Mouse (Mus musculus) thymus, adult 2 months (tissue): Measurements from ENCODE around the gene Entpd7. TPM values are rescaled to one million over a fixed set of nuclear protein-coding genes. Genes with fewer than 3 reads are reported as not detected.

Experiments
- DNase-seq: peaks from one replicate; pipeline ENCODE4 v3.0.0; 2021
- H3K27ac ChIP-seq: fragments of 200-500 bp; 2 replicates; pipeline ENCODE4 v1.5.1; 2012; ENCODE audit warnings: low read length, control low read depth; ENCODE audit not compliant: control insufficient read depth, insufficient read depth
- H3K27me3 ChIP-seq: fragments of 200-500 bp; 2 replicates; pipeline ENCODE4 v1.6.1; 2012; ENCODE audit warnings: mild to moderate bottlenecking, low read length, moderate library complexity, mixed read lengths; ENCODE audit not compliant: control insufficient read depth, insufficient read depth
- H3K36me3 ChIP-seq: fragments of 200-500 bp; 2 replicates; pipeline ENCODE4 v1.6.1; 2012; ENCODE audit warnings: mild to moderate bottlenecking, low read length, moderate library complexity; ENCODE audit not compliant: control insufficient read depth, insufficient read depth
- H3K4me1 ChIP-seq: fragments of 200-500 bp; replicated peaks from 2 replicates; pipeline ENCODE4 v1.6.1; 2012; ENCODE audit warnings: low read length; ENCODE audit not compliant: control insufficient read depth, insufficient read depth
- H3K4me3 ChIP-seq: fragments of 200-500 bp; 2 replicates; pipeline ENCODE4 v1.5.1; 2012; ENCODE audit warnings: mild to moderate bottlenecking, low read length, control low read depth, moderate library complexity; ENCODE audit not compliant: control insufficient read depth, insufficient read depth
- CTCF ChIP-seq: fragments of 200-500 bp; IDR thresholded peaks from 2 replicates; pipeline ENCODE4 v1.5.1; 2012; ENCODE audit warnings: mild to moderate bottlenecking, control low read depth, low read length, moderate library complexity, borderline replicate concordance; ENCODE audit not compliant: control insufficient read depth, poor library complexity, insufficient read depth; ENCODE audit errors: extremely low read depth
- POLR2A ChIP-seq: fragments of 200-500 bp; IDR thresholded peaks from 2 replicates; pipeline ENCODE4 v1.6.1; 2012; ENCODE audit warnings: mild to moderate bottlenecking, low read length, control low read depth, moderate library complexity; ENCODE audit not compliant: control insufficient read depth, poor library complexity, insufficient read depth; ENCODE audit errors: extremely low read depth
- WGBS: fragments of 180-500 bp; shearing (Covaris S2); methylation state at CpG from one replicate; pipeline ENCODE4 v1.1.7; 2018; 5-methylcytosine and 5-hydroxymethylcytosine counted together
- polyA plus RNA-seq: library from polyadenylated mRNA; depleted of rRNA; stranded (reverse); fragments of >200 nt; gene quantifications from 2 replicates; pipeline ENCODE4 v1.2.3, GENCODE M21; 2012; rRNA removed

Gene Entpd7
- polyA plus RNA-seq: 8.8 and 10.1 TPM in 2 replicates

DNA sequence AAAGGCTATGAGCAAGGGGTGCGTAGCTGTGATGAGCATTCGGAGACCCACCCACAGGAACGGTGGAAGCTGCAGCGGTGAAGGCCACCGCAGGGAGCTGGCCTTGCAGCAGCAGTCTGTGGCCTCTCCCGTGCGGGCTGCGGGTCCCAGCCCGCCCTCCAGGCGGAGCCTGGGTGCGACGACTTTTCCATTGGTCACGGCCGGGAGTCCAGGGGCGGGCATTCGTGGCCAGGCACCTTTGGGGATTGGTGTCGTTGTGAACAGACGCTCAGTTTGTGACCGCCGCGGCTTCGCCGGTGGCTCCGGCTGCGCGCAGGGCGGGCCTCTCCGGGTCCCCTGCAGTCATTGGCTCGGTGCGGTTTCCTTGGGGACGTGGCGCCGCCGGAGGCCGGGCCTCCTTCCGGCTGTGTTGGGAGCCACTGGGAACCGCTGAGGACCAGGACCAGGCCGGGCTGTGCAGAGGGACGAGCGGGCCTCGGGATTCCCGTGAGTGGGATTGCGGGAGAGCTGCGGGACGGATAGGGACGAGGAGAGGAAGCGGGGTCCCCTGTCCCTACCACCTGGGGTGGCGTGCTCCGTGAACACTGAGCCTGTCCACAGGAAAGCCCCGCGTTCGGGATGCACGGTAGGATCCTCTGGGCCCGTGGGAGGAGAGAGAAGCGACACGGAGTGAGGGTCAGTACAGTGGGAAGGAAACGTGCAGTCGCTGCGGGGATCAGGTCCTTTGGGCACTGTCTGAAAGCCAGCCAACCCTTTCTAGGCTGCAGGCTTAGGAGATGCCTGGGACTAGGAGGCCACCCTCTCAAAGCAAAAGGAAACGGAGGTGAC is at the start of gene Entpd7:
Gene Entpd7, plus strand, starts transcription at position 254 of the 828 bp plus-strand sequence.
- Histone ChIP-seq H3K4me3 (peak within 1 kb of the TSS; percentile 76), H3K27ac (no peak within 1 kb of the TSS), H3K36me3 (no peaks in the 10 kb centered on the region), H3K4me1 (peaks cover 2% of the 10 kb centered on the region; the same call in 1 of the 2 replicates), H3K27me3 (no peaks in the 10 kb centered on the region)
- peak; percentile 92 for DNase-seq
- TF ChIP-seq CTCF (peak; percentile 78), POLR2A (no peak; the same call in 1 of the 2 replicates)
- under 1% methylated on average over 60 of the region's 60 CpGs for WGBS

DNA sequence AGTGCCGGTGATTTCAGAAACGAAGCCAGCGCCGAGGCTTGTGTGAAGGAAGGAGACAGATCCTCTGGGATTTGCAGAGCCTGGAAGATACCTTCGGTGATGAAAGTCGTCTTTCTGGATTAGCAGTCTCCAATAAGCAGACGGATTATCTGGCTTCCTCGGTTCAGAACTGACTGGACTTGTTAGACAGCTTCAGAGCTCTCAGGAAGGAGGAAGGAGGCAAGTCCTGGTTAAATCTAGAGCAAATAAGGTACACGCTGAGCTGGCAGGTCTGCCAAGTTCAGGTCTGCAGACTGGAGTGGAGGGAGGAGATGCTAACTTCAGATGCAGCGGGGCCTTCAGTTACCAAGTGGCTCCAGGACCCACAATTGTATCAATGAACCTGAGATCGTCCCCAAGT is 47.6 kb upstream of the Entpd7 start:
- no peak overlapping the region for H3K27ac ChIP-seq
- H3K36me3 ChIP-seq: no peaks in the 10 kb centered on the region
- no peaks in the 10 kb centered on the region for H3K27me3 ChIP-seq
- DNase-seq: no peak
- WGBS: 88% methylated on average over 11 of the region's 11 CpGs
- no peak overlapping the region for H3K4me3 ChIP-seq
- TF ChIP-seq CTCF: no peak
- TF ChIP-seq POLR2A: no peak
- H3K4me1 ChIP-seq: peaks cover 10% of the 10 kb centered on the region; the same call in 1 of the 2 replicates

DNA sequence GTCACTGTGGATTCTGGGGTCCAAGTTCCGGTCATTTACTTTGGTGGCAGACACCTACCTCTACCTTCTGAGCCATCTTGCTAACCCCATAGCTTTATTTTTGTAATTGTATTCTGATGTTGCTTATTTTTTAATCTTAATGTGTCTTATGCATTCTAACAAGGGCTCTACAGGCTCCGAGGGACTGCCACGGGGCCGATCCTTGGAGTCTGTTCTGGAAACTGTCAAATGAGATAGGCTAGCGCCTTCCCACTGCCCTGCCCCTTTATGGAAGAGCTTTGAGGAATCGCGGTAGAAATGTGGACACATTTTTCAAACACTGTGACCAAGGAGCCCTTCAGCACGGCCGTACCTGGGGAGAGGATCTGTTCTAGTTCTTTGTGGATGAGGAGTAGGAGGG is 46.6 kb upstream of the Entpd7 start:
- H3K4me3 ChIP-seq: no peak overlapping the region
- no peak overlapping the region for H3K27ac ChIP-seq
- DNase-seq: no peak
- 96% methylated on average over 9 of the region's 9 CpGs for WGBS
- H3K36me3 ChIP-seq: no peaks in the 10 kb centered on the region
- no peak for TF ChIP-seq POLR2A
- H3K4me1 ChIP-seq: peaks cover 10% of the 10 kb centered on the region; the same call in 1 of the 2 replicates
- no peaks in the 10 kb centered on the region for H3K27me3 ChIP-seq

DNA sequence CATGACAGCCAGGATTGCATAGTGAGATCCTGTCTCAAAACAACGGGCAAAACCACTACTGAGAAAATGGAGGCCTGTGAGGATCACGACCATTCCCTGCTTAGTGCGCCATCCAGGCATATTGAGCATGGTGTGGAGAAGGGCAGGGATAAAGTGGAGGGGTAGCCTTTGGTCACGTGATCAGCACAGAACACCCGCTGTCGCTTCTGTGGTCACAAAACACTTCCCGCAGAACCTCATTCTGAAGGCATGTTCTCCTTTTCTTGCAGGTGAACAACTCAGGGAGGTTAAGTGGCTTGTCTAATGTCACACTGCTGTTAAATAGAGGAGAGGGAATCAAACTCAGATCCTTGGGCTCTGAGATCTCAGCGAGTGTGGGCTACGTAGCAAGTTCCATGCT is 44.0 kb upstream of the Entpd7 start:
- TF ChIP-seq POLR2A (no peak), CTCF (no peak)

DNA sequence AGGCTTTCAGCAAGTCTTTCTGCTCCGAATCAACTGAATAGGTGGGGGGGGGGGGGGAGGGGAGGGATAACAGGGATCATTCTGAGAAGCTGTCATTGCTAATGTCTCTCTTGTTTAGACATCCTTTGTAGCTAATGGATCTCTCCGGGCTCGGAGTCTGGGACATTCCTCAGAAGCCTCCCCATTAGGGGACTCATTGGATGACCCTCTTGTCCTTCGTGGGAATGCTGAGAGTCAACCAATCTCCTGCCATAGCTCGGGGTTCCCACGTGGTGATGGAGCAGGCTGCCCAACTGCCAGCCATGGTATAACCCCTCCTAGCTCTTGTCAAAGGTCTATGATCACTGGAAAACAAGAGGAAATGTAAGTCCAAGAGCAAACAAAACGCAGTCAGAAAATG is 42.6 kb upstream of the Entpd7 start:
- H3K4me1 ChIP-seq: peaks cover 10% of the 10 kb centered on the region; the same call in 1 of the 2 replicates
- no peak overlapping the region for H3K27ac ChIP-seq
- no peaks in the 10 kb centered on the region for H3K36me3 ChIP-seq
- TF ChIP-seq POLR2A (no peak), CTCF (no peak)
- no peaks in the 10 kb centered on the region for H3K27me3 ChIP-seq
- H3K4me3 ChIP-seq: no peak overlapping the region
- WGBS: 59% methylated on average over 7 of the region's 7 CpGs
- no peak for DNase-seq

More for the DNA sequence above, 44.0 kb upstream of the Entpd7 start:
- Histone ChIP-seq H3K36me3 (no peaks in the 10 kb centered on the region), H3K4me3 (no peak overlapping the region), H3K27me3 (no peaks in the 10 kb centered on the region), H3K4me1 (peaks cover 10% of the 10 kb centered on the region; the same call in 1 of the 2 replicates), H3K27ac (no peak overlapping the region)
- WGBS: 19% methylated on average over 9 of the region's 9 CpGs
- DNase-seq: no peak

DNA sequence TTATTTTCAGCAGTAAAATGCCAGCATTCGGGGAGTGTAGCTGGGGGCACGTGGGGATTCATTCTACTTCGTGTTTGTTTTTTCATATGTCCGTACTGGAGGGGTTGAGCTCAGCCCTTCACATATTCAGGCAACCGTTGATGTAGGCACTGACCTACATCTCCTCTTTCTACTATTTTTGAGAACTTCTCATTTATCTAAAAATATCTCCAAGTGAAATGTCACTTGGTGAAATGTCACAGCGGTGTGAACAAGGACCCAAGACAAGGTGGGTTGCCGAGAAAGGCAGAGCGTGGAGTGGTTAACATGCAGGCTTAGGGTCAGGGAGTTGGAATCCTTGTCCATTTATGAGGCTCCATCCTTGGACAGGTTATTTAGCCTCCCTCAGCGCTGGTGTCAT is 42.2 kb upstream of the Entpd7 start:
- TF ChIP-seq POLR2A: no peak
- TF ChIP-seq CTCF: no peak
- H3K27ac ChIP-seq: no peak overlapping the region

More for the DNA sequence above, 42.2 kb upstream of the Entpd7 start:
- 50% methylated on average over 9 of the region's 9 CpGs for WGBS
- Histone ChIP-seq H3K27me3 (no peaks in the 10 kb centered on the region), H3K36me3 (no peaks in the 10 kb centered on the region), H3K4me3 (no peak overlapping the region), H3K4me1 (peaks cover 10% of the 10 kb centered on the region; the same call in 1 of the 2 replicates)
- no peak for DNase-seq
